Mouse (Mus musculus) stomach, postnatal 0 days (tissue): ENCODE results near the gene Spag9.

ENCODE experiments used
- CTCF ChIP-seq: IDR thresholded peaks from 2 replicates; pipeline ENCODE4 v1.5.1; 2016; ENCODE audit warnings: antibody characterized with exemption, low read depth, mild to moderate bottlenecking, moderate library complexity
- EP300 ChIP-seq: optimal IDR thresholded peaks from 2 replicates; pipeline ENCODE3; 2016; ENCODE audit warnings: antibody characterized with exemption

DNA sequence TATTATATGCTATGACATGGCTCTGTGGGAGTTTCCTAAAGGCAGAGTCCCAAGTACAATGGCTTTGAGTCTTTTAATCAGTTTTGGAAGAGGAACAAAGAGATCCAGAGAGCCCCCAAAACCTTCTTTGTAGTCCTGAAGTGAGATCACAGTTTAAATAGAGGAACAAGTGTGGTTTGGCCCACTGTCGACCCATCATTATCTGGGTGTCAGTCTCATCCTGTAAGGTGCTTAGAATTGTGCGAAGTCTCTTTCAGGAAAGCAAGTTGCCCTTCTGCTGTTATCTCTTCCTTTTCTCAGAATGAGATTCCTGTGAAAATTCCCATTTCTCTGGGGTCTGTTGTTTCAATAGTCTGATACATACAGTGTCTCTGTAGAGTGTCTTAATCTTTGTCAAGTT, 74.6 kb downstream of the Spag9 start:
- TF ChIP-seq EP300: no peak
- no peak for TF ChIP-seq CTCF
